Mouse (Mus musculus) forebrain, embryonic 12.5 days (tissue): ENCODE data around the gene Sin3b. TPM values are rescaled to one million over a fixed set of nuclear protein-coding genes. Genes with fewer than 3 reads are reported as not detected.
"Not testable (repeated sequence)": the region's sequence is repeated elsewhere in the genome, so short reads cannot be mapped to it uniquely, and the experiment has no call there.

Experiments
- ATAC-seq: fragments of 200-750 bp; cut with Nextera tagmentation; 2 replicates; pipeline ENCODE4 v1.8.0; 2017; ENCODE audit warnings: moderate TSS enrichment; ENCODE audit not compliant: low FRiP score
- H3K27ac ChIP-seq: fragments of 300-500 bp; sonication (generic); 2 replicates; pipeline ENCODE4 v1.5.1; 2016; ENCODE audit warnings: mild to moderate bottlenecking
- H3K27me3 ChIP-seq: fragments of 300-500 bp; sonication (generic); 2 replicates; pipeline ENCODE4 v1.6.1; 2016; ENCODE audit warnings: mild to moderate bottlenecking
- H3K36me3 ChIP-seq: fragments of 300-500 bp; sonication (generic); replicated peaks from 2 replicates; pipeline ENCODE4 v1.6.1; 2016; ENCODE audit warnings: mild to moderate bottlenecking
- H3K4me1 ChIP-seq: fragments of 300-500 bp; sonication (generic); 2 replicates; pipeline ENCODE4 v1.6.1; 2016
- H3K4me2 ChIP-seq: fragments of 300-500 bp; sonication (generic); 2 replicates; pipeline ENCODE4 v1.6.1; 2016; ENCODE audit warnings: mild to moderate bottlenecking, moderate library complexity
- H3K4me3 ChIP-seq: fragments of 300-500 bp; sonication (generic); replicated peaks from 2 replicates; pipeline ENCODE4 v1.5.1; 2016; ENCODE audit warnings: mild to moderate bottlenecking
- H3K9ac ChIP-seq: fragments of 300-500 bp; sonication (generic); 2 replicates; pipeline ENCODE4 v1.6.1; 2016; ENCODE audit warnings: mild to moderate bottlenecking
- H3K9me3 ChIP-seq: fragments of 300-500 bp; sonication (generic); 2 replicates; pipeline ENCODE4 v1.6.1; 2016
- WGBS: fragments of 180-500 bp; shearing (Covaris S2); methylation state at CpG from one replicate; pipeline ENCODE4 v1.1.7; 2016; 5-methylcytosine and 5-hydroxymethylcytosine counted together
- polyA plus RNA-seq: library from polyadenylated mRNA; unstranded; fragments of >200 nt; fragmentation: Nextera tagmentation; extraction: Ambion mirVana; gene quantifications from 2 replicates; pipeline ENCODE4 v1.2.1, GENCODE M21; 2016

The Sin3b gene
- 151 and 152 TPM in 2 replicates for polyA plus RNA-seq

DNA sequence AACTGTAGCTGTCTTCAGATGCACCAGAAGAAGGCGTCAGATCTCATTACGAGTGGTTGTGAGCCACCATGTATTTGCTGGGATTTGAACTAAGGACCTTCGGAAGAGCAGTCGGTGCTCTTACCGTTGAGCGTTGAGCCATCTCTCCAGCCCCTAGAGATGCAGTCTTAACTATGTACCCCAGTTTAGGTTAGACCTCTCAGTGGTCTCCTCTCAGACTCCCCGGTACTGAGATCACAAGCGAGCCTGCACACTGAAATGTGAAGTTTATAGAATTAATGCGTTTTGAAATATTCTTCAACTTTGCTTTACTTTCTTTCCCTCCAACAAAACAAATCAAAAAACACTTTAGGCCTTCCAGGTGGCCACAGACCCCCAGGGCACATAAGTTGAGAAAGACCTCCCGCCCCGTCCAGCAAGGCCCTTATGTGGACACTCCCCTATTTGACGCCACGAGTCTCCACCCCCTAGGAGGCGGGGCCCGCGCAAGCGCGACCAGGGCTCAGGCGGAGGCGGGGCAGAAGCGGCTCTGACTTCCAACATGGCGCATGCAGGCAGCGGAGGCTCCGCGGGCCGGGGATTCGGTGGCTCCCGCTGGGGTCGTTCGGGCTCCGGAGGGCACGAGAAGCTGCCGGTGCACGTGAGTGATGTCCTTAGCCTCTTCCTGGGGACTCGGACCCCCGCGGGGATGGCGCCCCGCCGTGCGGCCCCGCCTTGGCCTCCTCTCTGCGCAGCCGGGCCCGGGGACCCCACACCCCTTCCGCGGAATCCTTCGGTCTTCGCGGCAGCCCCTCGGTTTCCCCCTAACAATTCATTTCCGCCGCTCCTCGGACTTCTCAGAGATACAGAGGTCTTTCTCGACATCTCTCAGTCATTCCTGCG is at the start of gene Sin3b:
Sin3b (plus strand) TSS at position 517 of the 882 bp plus-strand sequence.
- H3K4me3 ChIP-seq = peak within 1 kb of the TSS; percentile 93
- peak within 1 kb of the TSS; percentile 98 for H3K9ac ChIP-seq
- H3K9me3 ChIP-seq = no peaks in the 10 kb centered on the region
- 14% methylated on average over 55 of the region's 56 CpGs for WGBS
- peak within 1 kb of the TSS; percentile 46; the same call in 1 of the 2 replicates for H3K27ac ChIP-seq
- H3K4me2 ChIP-seq = peak within 1 kb of the TSS; percentile 96
- peak; percentile 99 for ATAC-seq
- H3K36me3 ChIP-seq = peaks cover 35% of the 10 kb centered on the region
- no peaks in the 10 kb centered on the region for H3K27me3 ChIP-seq
- peaks cover 11% of the 10 kb centered on the region for H3K4me1 ChIP-seq

GRCm38 (mm10) chr8:72674184-72674583 is 48.9 kb upstream of the Sin3b start:
- H3K9me3 ChIP-seq = no peaks in the 10 kb centered on the region
- H3K9ac ChIP-seq = no peak overlapping the region
- no peak overlapping the region for H3K4me2 ChIP-seq
- H3K4me1 ChIP-seq = no peaks in the 10 kb centered on the region
- H3K27ac ChIP-seq = no peak overlapping the region
- H3K27me3 ChIP-seq = no peaks in the 10 kb centered on the region
- H3K4me3 ChIP-seq = no peak overlapping the region
- H3K36me3 ChIP-seq = no peaks in the 10 kb centered on the region
- 91% methylated on average over 2 of the region's 2 CpGs for whole genome bisulfite sequencing
- no peak for ATAC-seq

- Histone ChIP-seq H3K36me3 (no peaks in the 10 kb centered on the region), H3K9me3 (no peaks in the 10 kb centered on the region), H3K27ac (no peak overlapping the region), H3K9ac (no peak overlapping the region), H3K4me1 (no peaks in the 10 kb centered on the region), H3K4me2 (no peak overlapping the region), H3K4me3 (no peak overlapping the region), H3K27me3 (no peaks in the 10 kb centered on the region)
- 63% methylated on average over 4 of the region's 4 CpGs for WGBS
- ATAC-seq = no peak
Observed at GRCm38 (mm10) chr8:72676436-72676835, 46.6 kb upstream of the Sin3b start.

- not testable (repeated sequence) for H3K27ac ChIP-seq, H3K4me2 ChIP-seq, ATAC-seq
Observed at GRCm38 (mm10) chr8:72676844-72677243, 46.2 kb upstream of the Sin3b start.

GRCm38 (mm10) chr8:72677331-72677730 is 45.8 kb upstream of the Sin3b start:
- WGBS = 64% methylated on average over 5 of the region's 5 CpGs
- Histone ChIP-seq H3K4me3 (no peak overlapping the region), H3K27ac (no peak overlapping the region), H3K36me3 (no peaks in the 10 kb centered on the region), H3K9ac (no peak overlapping the region), H3K4me1 (no peaks in the 10 kb centered on the region), H3K27me3 (no peaks in the 10 kb centered on the region), H3K9me3 (no peaks in the 10 kb centered on the region), H3K4me2 (no peak overlapping the region)
- no peak for ATAC-seq

More at GRCm38 (mm10) chr8:72676844-72677243, 46.2 kb upstream of the Sin3b start:
- WGBS = 29% methylated on average over 2 of the region's 2 CpGs
- H3K36me3 ChIP-seq, H3K4me3 ChIP-seq, H3K9ac ChIP-seq, H3K9me3 ChIP-seq, H3K27me3 ChIP-seq, H3K4me1 ChIP-seq: not testable (repeated sequence)

GRCm38 (mm10) chr8:72680133-72680532 is 43.0 kb upstream of the Sin3b start:
- peak; percentile 60; the same call in 1 of the 2 replicates for ATAC-seq
- 10% methylated on average over 3 of the region's 3 CpGs for WGBS

DNA sequence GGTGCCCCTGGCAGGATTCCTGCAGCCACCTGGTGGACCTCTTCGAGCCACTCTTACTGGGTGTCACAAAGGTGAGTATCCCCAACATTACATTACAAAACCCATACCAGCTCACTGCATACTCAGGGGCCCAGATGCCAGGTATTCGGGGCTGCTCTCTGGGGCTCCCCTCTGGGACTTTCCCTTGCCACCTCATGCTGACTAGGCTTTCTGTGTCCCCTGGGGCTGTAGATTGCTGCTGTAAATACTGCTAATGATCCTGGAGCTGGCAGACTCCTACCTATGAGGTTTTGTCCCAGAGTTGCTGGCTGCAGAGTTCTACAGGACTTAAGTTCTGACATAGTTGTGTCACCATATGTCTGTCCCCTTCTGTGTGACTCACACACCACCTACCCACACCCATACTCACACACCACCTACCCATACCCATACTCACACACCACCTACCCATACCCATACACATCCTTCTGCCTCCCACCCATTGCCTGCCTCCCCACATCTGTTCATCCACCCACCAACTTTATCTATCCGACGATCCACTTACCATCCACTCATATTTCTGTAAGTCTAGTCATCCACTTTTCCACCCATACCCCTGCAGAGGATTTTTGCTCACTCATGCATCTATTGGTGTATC is 40.9 kb upstream of the Sin3b start:
- Histone ChIP-seq H3K27me3 (no peaks in the 10 kb centered on the region), H3K4me2 (no peak overlapping the region), H3K4me3 (no peak overlapping the region), H3K9ac (no peak overlapping the region), H3K36me3 (no peaks in the 10 kb centered on the region), H3K9me3 (no peaks in the 10 kb centered on the region), H3K27ac (no peak overlapping the region), H3K4me1 (no peaks in the 10 kb centered on the region)
- 77% methylated on average over 4 of the region's 4 CpGs for WGBS
- no peak for ATAC-seq

More at GRCm38 (mm10) chr8:72680133-72680532, 43.0 kb upstream of the Sin3b start:
- no peaks in the 10 kb centered on the region for H3K4me1 ChIP-seq
- H3K36me3 ChIP-seq = no peaks in the 10 kb centered on the region
- no peaks in the 10 kb centered on the region for H3K9me3 ChIP-seq
- no peak overlapping the region for H3K4me3 ChIP-seq
- H3K27me3 ChIP-seq = no peaks in the 10 kb centered on the region
- no peak overlapping the region for H3K4me2 ChIP-seq
- no peak overlapping the region for H3K27ac ChIP-seq
- no peak overlapping the region for H3K9ac ChIP-seq

DNA sequence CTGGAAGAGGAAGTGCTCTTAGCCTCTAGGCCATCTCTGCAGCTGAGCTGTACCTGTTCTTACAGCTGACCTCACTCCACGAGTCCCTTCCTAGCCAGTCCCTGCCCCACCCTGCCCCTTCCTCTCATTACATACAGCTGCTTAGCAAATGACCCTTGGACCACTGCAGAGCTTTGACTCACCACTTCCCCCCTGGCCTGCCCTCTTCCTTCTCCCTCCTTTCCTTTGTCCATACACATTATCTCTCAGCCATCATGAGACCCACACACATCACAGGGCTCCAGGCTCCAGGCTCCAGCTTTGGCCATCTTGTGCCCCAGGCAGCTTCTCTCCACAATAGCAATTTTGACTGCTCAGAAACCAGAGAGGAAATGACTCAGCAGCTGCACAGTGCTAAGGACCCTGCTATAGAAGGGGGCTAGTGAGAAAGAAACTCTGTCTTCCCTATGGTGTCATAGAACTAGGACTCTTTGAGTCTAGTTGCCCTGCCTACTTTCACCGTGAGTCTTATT is 40.0 kb upstream of the Sin3b start:
- Histone ChIP-seq H3K4me1 (no peaks in the 10 kb centered on the region), H3K27me3 (no peaks in the 10 kb centered on the region), H3K36me3 (no peaks in the 10 kb centered on the region), H3K4me2 (no peak overlapping the region), H3K27ac (no peak overlapping the region), H3K9me3 (no peaks in the 10 kb centered on the region), H3K4me3 (no peak overlapping the region), H3K9ac (no peak overlapping the region)
- 58% methylated on average over 2 of the region's 2 CpGs for WGBS
- ATAC-seq = no peak

DNA sequence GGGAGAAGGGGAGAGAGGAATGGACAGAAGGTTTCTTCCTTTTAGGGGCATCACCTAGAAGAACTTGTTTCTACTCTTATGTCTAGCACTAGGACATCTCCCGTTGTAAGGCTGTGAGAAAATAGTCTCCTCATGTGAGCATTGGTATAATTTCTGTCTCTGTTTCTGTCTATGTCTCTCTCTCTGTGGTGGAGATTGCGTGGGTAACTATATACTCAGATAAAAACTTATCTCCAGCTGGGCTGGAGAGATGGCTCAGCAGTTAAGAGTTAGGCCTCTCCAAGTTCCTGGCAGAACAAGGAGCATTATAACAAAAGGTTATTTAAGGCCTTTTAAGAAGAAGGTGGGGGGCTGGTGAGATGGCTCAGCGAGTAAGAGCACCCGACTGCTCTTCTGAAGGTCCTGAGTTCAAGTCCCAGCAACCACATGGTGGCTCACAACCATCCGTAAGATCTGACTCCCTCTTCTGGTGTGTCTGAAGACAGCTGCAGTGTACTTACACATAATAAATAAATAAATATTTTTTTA is 39.4 kb upstream of the Sin3b start:
- WGBS = 91% methylated on average over 5 of the region's 5 CpGs
- not testable (repeated sequence) for H3K36me3 ChIP-seq, H3K27me3 ChIP-seq, H3K9me3 ChIP-seq, H3K4me3 ChIP-seq, H3K27ac ChIP-seq, H3K4me2 ChIP-seq, H3K9ac ChIP-seq, ATAC-seq, H3K4me1 ChIP-seq

DNA sequence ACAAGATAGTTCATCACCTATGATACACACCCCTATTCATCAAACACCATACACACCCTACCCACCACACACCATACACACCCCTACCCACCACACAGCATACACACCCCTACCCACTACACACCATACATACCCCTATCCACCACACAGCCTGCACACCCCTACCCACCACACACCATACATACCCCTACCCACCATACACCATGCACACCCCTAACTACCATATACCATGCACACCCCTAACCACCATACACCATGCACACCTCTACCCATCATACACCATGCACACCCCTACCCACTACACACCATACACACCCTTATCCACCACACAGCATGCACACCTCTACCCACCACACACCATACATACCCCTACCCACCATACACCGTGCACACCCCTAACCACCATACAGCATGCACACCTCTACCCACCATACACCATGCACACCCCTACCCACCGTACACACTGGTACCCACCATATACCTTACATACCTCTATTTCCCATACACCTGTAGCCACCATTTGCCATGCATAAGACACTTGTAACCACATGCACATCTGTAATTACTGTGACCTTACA is 24.6 kb upstream of the Sin3b start:
- 95% methylated on average over 2 of the region's 2 CpGs for WGBS
- Histone ChIP-seq H3K9me3 (no peaks in the 10 kb centered on the region), H3K4me2 (no peak overlapping the region), H3K4me3 (no peak overlapping the region), H3K4me1 (no peaks in the 10 kb centered on the region), H3K27me3 (no peaks in the 10 kb centered on the region), H3K36me3 (no peaks in the 10 kb centered on the region), H3K9ac (no peak overlapping the region), H3K27ac (no peak overlapping the region)
- ATAC-seq = peak; percentile 49; the same call in 1 of the 2 replicates

DNA sequence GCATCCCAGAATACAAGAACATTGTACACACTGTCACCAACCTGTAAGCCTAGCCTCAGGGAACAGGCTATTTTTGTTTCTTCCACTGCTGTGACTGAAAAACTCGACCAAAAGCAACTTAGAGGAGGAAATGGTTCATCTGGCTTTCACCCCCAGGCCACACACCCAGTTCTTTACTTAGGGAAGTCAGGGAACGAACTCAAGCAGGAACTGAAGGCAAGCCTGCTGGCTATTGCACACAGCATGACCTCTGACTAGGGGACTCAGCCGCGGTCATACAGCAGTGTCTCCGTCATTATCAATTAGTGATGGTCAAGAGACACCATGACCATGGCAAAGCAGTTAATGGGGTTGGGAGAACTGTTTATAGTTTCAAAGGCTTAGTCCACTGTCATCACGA is 10.5 kb upstream of the Sin3b start:
- 54% methylated on average over 6 of the region's 6 CpGs for WGBS
- Histone ChIP-seq H3K4me1 (no peaks in the 10 kb centered on the region), H3K27me3 (0 out of 2 replicates have a peak, but pooled peaks cover 3% of the 10 kb centered on the region), H3K9ac (no peak overlapping the region), H3K4me3 (no peak overlapping the region), H3K36me3 (no peaks in the 10 kb centered on the region), H3K27ac (no peak overlapping the region), H3K4me2 (no peak overlapping the region), H3K9me3 (no peaks in the 10 kb centered on the region)
- ATAC-seq = no peak

- Histone ChIP-seq H3K4me2 (no peak overlapping the region), H3K27ac (no peak overlapping the region), H3K4me1 (no peaks in the 10 kb centered on the region), H3K9me3 (no peaks in the 10 kb centered on the region), H3K27me3 (no peaks in the 10 kb centered on the region), H3K9ac (no peak overlapping the region), H3K4me3 (no peak overlapping the region), H3K36me3 (no peaks in the 10 kb centered on the region)
- 86% methylated on average over 5 of the region's 5 CpGs for WGBS
- no peak for ATAC-seq
Observed at GRCm38 (mm10) chr8:72716594-72716993, 6.5 kb upstream of the Sin3b start.
